Mouse (Mus musculus) cerebellum, adult 11-12 months (tissue): Measurements from ENCODE around the gene St3gal3.

ENCODE experiments used
- DNase-seq: peaks from one replicate; pipeline ENCODE4 v3.0.0; 2022

St3gal3 gene

DNA sequence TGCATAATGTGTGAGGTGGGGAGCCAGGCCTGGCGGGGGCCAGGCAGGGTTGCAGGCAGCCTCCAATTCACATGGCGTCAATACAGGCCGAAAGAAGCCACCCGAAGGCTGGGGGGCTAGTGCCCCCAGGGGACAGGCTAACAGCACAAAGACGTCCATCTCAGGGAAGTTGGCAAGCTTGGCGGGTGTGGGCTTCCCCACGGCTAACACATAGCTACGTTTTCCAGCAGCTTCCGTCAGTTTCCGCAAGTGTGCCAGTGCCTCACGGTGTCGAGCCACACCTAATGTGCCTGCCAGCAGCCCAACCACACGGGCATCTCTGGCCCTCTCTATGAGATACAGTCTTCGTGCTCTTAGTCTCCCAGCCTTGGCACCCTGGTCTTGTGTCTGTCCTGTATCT lies 244.7 kb downstream of the St3gal3 start:
- peak; percentile 73 for DNase-seq

GRCm38 (mm10) chr4:117889471-117889870 lies 245.2 kb downstream of the St3gal3 start:
- DNase-seq = no peak

DNA sequence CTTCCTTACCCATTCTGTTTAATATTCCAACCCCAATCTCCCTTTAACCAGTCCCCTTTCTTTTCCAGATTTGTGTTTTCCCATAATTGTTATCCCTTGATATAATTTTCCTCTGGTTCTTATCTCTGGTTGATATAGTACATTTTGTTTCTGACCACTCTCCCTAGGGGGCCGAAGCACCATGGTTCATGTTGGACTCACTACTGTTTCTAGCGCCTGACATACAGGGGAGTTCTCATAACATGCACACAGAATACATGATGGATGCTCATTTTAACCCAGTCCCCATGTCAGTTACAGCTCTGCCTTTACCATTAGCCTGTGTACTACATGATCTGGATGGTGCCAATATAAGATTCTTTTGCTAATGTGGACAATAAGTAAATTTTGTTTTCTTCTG lies 246.8 kb downstream of the St3gal3 start:
- no peak for DNase-seq

GRCm38 (mm10) chr4:117887133-117887532 lies 247.6 kb downstream of the St3gal3 start, which contains the start of gene Atp6v0b:
Gene Atp6v0b (minus strand): TSS chr4:117887333.
- peak; percentile 95 for DNase-seq

- DNase-seq = peak; percentile 64
These were observed 248.1 kb downstream of the St3gal3 start for GRCm38 (mm10) chr4:117886644-117887043.

DNA sequence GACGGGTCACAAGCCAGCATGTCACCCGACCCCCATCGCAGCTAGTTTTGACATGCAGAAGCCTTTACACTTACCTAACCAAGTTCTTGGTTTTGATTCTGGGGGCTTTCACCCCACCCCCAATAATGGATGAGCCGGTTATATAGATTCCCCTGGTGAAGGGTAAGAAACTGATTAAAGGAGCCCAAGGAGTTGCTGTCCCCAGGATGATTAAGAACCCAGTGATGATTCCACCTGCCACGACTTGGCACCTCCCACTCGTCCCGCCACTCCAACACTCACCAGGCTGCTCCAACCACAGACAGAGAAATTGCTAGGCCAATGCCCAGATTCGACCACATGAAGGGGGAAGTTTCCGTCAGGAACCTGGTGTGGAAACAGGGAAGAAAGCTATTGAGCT lies 248.7 kb downstream of the St3gal3 start:
- DNase-seq = peak; percentile 63

DNA sequence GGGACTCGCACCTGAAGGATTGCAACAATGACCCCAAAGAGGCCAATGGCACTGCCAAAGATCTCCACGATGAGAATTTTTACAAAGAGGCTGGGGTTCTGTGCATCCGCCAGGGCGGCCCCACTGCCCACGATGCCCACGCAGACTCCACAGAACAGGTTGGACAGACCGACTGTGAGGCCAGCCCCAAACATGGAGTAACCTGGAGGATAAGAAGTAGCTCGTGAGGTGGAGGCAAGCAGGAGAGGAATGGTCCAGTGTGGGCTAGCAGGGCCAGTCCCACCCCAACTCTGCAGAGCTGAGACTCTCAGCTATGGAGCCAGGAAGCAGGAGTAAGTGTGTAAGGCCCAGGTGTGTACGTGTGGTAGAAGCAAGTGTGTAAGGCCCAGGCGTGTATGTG lies 249.6 kb downstream of the St3gal3 start:
- no peak for DNase-seq

DNA sequence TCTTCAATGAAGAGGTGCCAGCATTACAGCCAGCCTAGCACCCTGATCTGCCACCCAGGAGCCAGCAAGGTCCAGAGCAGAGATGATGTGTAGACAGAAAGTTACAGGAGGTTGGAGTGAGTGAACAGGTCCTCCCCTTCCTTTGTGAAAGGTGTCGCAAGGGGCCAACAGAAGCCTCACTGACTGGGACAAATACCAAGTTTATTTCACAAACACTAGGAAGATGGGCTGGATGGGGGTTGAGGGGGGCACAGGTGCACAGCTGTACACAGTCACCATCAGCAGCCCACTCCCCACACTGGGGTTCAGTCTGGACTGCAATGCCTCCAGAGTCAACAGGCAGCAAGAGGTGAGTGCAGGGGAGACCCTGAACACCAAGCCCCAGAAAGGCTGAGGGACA lies 250.6 kb downstream of the St3gal3 start:
- DNase-seq = no peak

DNA sequence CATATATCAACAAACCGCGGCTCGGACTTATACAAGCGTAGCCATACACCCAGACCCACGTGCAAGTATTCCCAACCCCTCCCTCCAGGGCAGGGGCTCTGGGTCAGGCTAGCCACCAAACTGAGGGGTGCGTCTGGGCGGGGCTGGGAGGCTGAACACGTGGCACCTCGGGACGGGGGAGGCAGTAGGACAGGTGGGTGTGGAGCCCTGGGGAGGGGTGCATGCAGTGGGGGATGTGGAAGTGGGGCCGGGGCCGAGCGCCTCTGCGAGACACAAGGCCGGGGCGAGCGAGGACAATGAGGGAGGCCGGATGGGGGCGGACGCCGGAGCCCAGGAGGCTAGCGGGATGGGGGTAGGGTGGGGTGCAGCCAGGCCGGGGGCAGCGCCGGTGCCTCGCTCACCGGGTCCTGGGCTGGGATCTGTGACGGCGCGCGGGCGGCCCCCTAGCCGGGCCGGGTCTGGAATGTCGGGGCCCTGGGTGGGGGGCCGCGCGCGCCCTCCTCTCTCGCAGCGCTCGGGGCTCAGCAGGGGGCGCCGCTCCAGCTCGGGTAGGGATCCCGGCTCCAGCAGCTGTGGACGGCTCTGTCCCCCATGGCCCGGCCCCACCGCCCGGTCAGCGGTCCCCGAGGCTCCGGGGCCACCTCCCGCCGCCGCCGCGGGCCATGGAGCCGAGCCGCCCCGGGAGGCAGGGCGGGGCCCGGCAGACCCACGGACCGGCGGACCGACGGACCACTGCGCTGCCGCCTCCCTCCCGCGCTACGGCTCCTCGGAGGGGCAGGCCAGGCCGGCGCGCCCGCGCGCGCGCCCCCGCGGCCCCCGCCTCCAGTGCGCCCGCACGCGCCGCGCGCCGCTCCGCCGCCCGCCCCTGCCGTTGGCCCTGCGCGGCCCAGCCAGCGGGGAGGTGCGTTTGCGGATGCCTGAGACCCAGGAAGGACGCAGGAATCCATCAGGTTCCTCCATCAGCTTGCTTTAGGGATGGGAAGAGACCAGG lies 251.7 kb downstream of the St3gal3 start, which contains the start of gene B4galt2:
B4galt2 (minus strand) TSS at position 787 of the 991 bp plus-strand sequence.
- DNase-seq = peak; percentile 73
